Mouse (Mus musculus) right cerebral cortex, postnatal 36 days (tissue): ENCODE data around the gene Shld2.
"Not testable (repeated sequence)": the region's sequence is repeated elsewhere in the genome, so short reads cannot be mapped to it uniquely, and the experiment has no call there.

Experiments used
- DNase-seq, 2 experiments: peaks; one replicate each; pipeline ENCODE4 v3.0.0; 2022; ENCODE audit warnings: low spot score in 2 of 2, mixed read lengths in 1 of 2

Shld2 gene

GRCm38 (mm10) chr14:34281736-34282269 is 28.5 kb downstream of the Shld2 start:
- DNase-seq: no peak

- no peak for DNase-seq
Measured at GRCm38 (mm10) chr14:34280798-34281197, 29.5 kb downstream of the Shld2 start.

- DNase-seq: no peak
Measured at GRCm38 (mm10) chr14:34279726-34280125, 30.6 kb downstream of the Shld2 start.

GRCm38 (mm10) chr14:34275225-34275624 is 35.1 kb downstream of the Shld2 start:
- DNase-seq: no peak

- no peak for DNase-seq
Measured at GRCm38 (mm10) chr14:34274141-34274540, 36.2 kb downstream of the Shld2 start.

GRCm38 (mm10) chr14:34273280-34273679 is 37.0 kb downstream of the Shld2 start:
- no peak for DNase-seq

- DNase-seq: no peak
Measured at GRCm38 (mm10) chr14:34268046-34268445, 42.2 kb downstream of the Shld2 start.

- DNase-seq: not testable (repeated sequence)
Measured at GRCm38 (mm10) chr14:34258525-34258924, 51.8 kb downstream of the Shld2 start.

- DNase-seq: no peak
Measured at GRCm38 (mm10) chr14:34253261-34253660, 57.0 kb downstream of the Shld2 start.

- DNase-seq: no peak
Measured at GRCm38 (mm10) chr14:34252470-34253145, 57.7 kb downstream of the Shld2 start.

GRCm38 (mm10) chr14:34240676-34241075 is 69.6 kb downstream of the Shld2 start:
- no peak for DNase-seq

GRCm38 (mm10) chr14:34240263-34240662 is 70.0 kb downstream of the Shld2 start:
- no peak for DNase-seq

- peak in 1 of 2 experiments; percentile 20 for DNase-seq
Measured at GRCm38 (mm10) chr14:34234630-34235380, 75.5 kb downstream of the Shld2 start.

GRCm38 (mm10) chr14:34233846-34234245 is 76.4 kb downstream of the Shld2 start:
- DNase-seq: no peak

GRCm38 (mm10) chr14:34232866-34233680 is 77.2 kb downstream of the Shld2 start:
- DNase-seq: no peak

GRCm38 (mm10) chr14:34232340-34232739 is 78.0 kb downstream of the Shld2 start:
- DNase-seq: no peak

- no peak for DNase-seq
Measured at GRCm38 (mm10) chr14:34228830-34229506, 81.3 kb downstream of the Shld2 start.

- no peak for DNase-seq
Measured at GRCm38 (mm10) chr14:34227981-34228380, 82.3 kb downstream of the Shld2 start.

GRCm38 (mm10) chr14:34226566-34226965 is 83.7 kb downstream of the Shld2 start:
- no peak for DNase-seq

GRCm38 (mm10) chr14:34225986-34226385 is 84.3 kb downstream of the Shld2 start:
- no peak for DNase-seq

GRCm38 (mm10) chr14:34223362-34223898 is 86.9 kb downstream of the Shld2 start:
- no peak for DNase-seq
